Comparison of ENCODE assay signal across 12 mouse cellular contexts in the genomic region with DNA sequence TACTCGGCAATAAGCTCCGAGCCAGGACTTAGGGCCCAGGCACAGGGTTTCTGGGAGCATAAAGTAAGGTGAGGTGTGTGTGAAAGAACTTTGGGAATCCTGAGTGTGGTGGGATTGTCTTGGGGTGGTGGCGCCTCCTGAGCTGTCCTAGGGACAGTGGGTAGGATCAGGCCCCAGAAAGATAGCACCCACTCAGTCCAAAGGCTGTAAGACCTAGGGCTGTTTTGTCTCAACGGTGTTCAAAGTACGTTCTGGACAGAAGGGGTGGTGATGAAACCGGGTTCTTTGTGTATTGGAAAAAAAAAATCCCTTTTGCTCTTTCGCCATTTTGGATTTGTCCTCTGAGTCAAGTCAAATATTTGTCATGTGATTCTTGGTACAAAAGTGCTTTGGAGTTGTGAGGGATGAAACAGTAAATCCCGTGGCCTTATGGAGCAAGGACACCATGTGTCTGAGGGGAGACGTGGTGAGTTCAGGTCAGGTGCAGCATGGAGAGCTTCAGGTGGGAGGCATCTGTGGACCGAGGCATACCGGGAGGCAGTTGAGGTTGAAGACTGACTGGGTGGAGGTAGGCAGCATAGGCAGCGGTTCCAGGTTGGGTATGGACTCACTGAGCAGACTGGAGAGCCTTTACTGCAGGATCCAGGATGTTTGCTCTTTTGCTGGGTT.
"Had no signal": no experiment of that assay in that cellular context is flagged by ENCODE, and none has a peak within 500 bp of the region (broad histone marks: within the 10 kb centered on the region; RNA-seq: fewer than 3 reads in every experiment).

No protein-coding gene starts in this region.

- H3K9ac ChIP-seq: intestine, embryonic 15.5 days; limb, embryonic 15.5 days; lung, embryonic 15.5 days; midbrain, embryonic 12.5 days had no signal

- ATAC-seq: intestine, embryonic 15.5 days had no signal

- DNase-seq: kidney, adult 18-20 months; kidney, postnatal 10 days; kidney, postnatal 4 days; left cerebral cortex, postnatal 4 days; lung, postnatal 14 days; right cerebral cortex, postnatal 25 days had no signal

- H3K4me2 ChIP-seq: intestine, embryonic 15.5 days; limb, embryonic 15.5 days; lung, embryonic 15.5 days; midbrain, embryonic 12.5 days had no signal

- H3K9me3 ChIP-seq: intestine, embryonic 15.5 days; limb, embryonic 15.5 days; lung, embryonic 15.5 days; megakaryocyte, embryonic 14.5 days; midbrain, embryonic 12.5 days had no signal

- H3K27me3 ChIP-seq: intestine, embryonic 15.5 days; limb, embryonic 15.5 days; lung, embryonic 15.5 days; megakaryocyte, embryonic 14.5 days; midbrain, embryonic 12.5 days had no signal

- H3K4me3 ChIP-seq: intestine, embryonic 15.5 days; limb, embryonic 15.5 days; lung, embryonic 15.5 days; megakaryocyte, embryonic 14.5 days; midbrain, embryonic 12.5 days had no signal

- H3K4me1 ChIP-seq: intestine, embryonic 15.5 days; limb, embryonic 15.5 days; lung, embryonic 15.5 days; midbrain, embryonic 12.5 days had no signal

- H3K27ac ChIP-seq: intestine, embryonic 15.5 days; limb, embryonic 15.5 days; lung, embryonic 15.5 days; macrophage; midbrain, embryonic 12.5 days had no signal
